Mouse (Mus musculus): ENCODE results near the gene Btla.

DNA sequence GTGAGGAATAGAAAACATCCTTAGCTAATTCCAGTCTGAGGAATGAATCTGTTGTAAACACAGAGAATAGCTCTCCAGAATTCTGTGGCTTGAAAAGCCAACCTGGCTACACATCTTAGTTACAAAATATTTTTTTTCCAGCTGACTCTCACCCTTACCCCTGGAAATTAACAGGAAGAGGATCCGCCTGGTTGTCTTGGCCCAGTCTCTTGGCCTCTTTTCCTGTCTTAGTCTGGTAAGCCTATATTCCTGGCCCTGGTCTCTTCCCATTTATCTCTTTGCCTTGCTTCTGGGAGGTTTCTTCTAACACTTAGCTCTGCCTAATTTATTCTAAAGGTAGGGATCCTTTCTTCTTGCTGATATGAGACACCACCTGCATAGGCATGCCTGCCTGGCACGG lies 45.8 kb downstream of the Btla start:
- no peak for TF ChIP-seq CTCF (IDR thresholded peaks at IDR 0.05; ENCODE audit: extremely low read depth, insufficient read depth, low read length)
- no peak for TF ChIP-seq POLR2A (IDR thresholded peaks at IDR 0.05; ENCODE audit: extremely low read depth, insufficient read depth, low read length)
